Mouse (Mus musculus): ENCODE measurements around the gene Ndc80.
"Not testable (repeated sequence)": the region's sequence is repeated elsewhere in the genome, so short reads cannot be mapped to it uniquely, and the experiment has no call there.

The Ndc80 gene

DNA sequence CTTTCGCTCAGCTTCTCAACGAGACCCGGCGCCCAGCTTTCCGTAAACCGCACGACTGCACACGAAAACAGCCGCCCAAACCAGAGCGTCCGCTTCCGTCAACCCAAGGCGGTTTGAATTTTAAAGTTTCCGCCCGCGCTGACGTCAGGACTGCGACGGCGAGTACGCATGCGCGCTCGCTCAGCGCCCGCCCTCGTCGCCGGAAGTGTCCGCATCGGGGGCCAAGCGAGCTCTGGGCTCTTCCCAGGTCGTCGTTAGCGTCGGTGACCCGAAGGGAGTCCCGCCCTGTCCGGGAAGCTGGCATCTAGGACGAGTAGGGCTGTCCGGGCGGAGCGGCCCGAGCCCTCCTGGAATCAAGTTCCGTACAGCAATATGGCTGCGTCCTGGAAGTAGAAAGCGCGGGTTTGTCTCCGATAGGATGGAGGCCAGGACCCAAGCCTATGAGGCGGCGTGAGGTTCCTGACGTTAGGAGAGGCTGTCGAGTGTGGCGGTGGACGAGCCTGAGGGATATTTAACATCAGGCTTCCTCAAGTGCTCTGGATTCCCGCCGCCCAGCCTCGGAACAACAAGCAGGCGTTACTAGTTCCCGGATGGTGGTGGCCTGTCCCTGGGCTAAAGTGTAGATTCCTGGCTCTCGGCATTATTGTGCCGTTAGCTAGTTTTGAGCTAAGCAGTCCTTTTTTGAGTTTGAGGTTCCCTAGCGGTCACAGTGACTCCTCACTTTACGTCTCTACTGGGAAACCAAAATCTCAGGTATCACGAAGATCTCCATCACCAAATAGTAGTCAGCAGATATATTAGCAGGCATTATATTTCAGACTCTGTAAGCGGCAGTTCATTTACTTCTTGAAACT lies at the start of gene Ndc80:
Gene Ndc80 (minus strand): TSS at position 147 of the 854 bp plus-strand sequence.
- peak; percentile 96 for DNase-seq (ENCODE audit: low read depth)

DNA sequence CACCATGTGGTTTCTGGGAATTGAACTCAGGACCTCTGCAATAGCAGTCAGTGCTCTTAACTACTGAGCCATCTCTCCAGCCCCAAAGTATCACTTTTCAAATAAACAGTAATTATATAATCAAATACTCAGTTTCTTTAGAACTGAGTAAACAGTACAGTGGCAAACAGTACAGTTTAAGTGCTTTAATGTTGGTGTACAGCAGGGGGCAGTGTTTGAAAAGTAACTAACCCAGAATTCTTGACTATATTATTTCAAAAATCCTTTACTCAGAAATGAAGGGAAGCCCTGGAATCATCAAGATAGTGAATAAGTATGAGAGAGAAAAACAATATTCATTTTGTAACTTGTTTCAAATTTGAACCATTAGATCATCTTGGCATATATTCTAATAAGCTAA lies 35.0 kb upstream of the Ndc80 start:
- peak; percentile 70 for DNase-seq (ENCODE audit: low read depth)

DNA sequence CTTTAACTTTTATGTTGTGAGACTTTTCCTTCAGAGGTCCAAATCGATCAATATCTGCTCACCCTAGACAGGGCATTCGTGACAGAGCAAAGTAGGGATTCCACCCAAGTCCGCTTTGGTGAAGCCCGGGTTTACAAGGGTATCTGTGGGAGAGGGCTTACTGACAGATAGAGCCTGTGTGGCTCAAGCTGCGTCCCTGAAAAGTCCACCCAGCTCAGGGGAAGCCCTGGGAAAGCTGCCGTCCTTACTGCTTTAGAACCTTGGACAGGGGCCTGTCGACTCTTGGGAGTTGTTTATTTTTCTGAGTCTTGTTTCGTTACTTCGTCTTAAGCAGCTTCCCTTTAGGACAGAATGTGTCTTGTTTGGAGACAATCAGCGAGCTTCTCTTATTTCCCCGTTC lies 26.2 kb upstream of the Ndc80 start:
- DNase-seq (ENCODE audit: low read depth): peak; percentile 37

DNA sequence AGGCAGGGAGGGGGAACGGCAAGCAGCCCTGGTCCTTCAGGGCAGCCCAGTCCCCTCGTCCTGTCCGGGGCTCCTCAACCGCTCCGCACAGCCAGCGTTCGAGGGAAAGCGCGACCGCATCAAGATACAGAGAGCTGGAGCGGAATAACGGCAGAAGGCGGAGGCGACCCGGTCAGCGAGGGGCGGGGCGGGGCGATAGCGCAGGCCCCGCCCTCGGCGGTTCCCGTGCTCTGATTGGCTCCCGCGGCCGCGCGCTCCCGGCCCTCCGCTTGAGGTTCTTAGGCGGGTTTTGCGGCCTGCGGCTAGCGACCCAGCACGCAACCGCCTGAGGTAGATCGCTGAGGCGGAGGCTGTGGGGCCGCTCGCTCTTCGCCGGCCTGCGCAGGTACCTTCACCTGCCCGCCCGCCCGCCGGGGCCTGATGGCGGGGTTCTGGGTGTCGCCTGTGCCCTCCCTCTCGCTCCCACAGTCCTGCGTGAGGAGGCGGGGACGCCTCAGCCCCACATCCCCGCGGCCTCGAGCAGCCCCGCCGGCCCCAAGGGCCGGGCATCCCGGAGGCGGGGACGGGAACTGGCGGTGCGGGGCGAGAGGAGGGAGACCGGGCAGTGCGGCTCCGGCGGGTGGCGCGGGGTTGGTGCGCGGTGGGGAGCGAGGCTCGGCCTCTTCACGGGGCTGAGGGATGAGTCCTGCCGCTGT lies 25.2 kb upstream of the Ndc80 start, which contains the start of gene Spdya:
Gene Spdya (plus strand): TSS at position 305 of the 695 bp plus-strand sequence.
- peak; percentile 86 for DNase-seq (ENCODE audit: low read depth)

DNA sequence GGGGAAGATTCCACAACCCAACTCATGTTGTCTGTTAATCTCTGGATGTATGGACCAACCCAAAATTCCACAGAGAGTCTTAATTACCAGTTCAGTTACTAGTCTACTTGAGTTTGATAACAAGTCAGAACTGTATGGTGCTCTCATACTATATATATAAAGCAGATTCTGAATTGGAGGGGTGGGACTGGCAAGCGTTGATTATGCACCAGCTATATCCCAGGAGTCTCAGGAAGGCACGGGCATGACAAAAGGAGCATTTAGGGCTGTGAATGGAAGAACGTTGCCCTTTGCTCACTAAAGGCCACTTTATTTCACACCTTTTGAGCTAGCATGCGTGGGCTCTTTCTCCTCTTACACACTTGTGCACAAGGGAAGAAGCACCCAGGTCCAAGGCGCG lies 24.7 kb upstream of the Ndc80 start:
- DNase-seq (ENCODE audit: low read depth): no peak

DNA sequence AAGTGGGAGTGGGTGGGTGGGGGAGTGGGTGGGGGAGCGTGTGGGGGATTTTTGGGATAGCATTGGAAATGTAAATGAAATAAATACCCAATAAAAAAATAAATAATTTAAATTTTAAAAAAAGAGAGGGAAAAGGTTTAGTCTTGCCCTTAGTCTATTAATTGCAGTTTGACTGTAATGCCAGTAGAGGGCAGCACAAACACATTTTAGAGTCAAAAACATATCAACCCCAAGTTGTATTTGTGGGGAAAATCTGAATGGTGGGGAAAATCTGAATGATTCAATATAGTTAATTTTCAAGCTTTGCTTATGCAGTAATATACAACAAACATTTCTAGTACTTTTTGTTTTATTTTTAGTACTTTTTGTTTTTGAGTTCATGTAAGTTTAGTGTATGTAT lies 21.9 kb upstream of the Ndc80 start:
- DNase-seq (ENCODE audit: low read depth): peak; percentile 68

DNA sequence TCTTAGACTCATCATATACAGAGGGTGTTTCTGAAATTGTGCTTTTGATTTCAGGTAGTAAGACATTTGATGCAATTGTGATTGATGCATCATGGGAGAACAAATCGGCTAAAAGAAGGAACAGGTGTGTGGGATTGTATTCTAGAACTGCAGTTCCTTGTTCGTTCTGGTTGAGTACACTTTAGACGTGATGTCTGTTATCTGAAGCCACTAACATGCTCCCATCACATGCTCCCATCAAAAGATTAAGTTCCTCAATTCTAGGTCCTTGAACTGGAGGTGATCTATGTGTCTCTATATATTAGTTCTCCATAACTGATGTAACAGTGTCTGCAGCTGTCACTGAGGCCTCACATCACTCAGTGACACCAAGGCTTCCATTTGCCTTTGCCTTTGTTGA lies 10.5 kb upstream of the Ndc80 start:
- DNase-seq (ENCODE audit: low read depth): no peak

DNA sequence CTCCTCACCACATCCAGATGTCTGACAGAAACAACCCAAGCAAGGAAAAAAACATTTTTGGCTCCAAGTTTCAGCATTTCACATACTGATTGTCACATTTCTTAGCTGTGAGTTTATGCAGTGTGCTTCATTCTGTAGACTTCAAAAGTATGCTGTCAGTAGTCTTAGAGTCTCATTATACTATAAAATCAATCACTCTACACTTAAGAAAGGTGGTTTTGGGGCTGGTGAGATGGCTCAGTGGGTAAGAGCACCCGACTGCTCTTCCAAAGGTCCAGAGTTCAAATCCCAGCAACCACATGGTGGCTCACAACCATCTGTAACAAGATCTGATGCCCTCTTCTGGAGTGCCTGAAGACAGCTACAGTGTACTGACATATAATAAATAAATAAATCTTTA lies 8.9 kb upstream of the Ndc80 start:
- DNase-seq (ENCODE audit: low read depth): not testable (repeated sequence)

DNA sequence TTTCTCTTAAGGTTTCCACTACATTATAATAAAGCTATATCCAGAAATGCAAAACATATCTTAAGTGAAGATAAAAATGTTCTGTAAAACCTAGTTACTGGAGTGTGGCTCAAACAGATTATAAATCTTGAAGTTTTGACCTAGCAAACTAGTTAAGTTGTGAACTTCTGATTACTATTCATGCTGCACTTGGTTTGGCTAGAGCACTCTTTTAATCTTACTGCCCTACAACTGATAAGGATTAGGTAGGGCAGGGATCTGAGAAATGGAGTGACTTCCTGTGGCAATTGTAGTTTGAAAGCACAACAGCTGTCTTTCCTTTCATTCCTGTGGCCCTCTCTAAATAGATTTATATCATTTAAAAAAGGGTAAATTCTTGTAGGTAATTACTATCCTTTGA lies 1.4 kb upstream of the Ndc80 start:
- no peak for DNase-seq (ENCODE audit: low read depth)

DNA sequence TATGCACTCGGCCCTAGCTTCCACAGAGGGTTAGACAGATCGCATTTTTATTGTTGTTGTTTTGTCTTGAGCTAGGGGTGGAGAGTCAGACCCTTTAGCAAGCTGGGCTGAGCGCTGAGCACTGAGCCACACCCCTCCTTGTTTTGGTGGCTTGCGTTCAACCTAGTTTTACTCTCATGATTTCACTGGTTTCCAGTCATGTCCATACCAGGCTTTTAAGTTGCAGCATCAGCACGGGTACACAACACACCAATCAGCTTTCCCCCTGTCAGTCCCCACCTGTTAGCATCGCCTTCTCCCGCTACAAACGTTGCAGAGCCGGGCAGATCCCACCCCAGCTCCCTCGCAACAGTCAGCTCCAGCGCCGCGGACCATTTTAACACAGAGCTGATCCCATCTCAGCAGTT lies 352 bp downstream of the Ndc80 start:
- no peak for DNase-seq (ENCODE audit: low read depth)

DNA sequence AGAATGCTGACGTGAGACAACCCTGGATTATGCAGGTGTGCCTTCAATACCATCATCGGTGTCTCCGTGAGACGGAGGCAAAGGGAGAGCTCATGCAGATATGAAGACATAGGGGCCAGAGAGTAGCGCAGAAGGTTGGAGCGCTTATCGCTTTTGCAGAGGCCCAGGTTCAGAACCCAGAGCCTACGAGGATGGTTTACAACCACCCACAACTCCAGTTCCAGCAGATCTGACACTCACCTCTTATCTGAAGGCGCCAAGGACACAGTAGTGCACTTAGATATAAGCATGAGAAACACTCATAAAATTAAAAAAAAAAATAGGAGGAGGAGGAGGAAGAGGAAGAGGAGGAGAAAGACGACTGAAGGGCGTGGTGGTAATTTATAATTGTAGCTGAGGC lies 16.4 kb downstream of the Ndc80 start:
- DNase-seq (ENCODE audit: low read depth): no peak

DNA sequence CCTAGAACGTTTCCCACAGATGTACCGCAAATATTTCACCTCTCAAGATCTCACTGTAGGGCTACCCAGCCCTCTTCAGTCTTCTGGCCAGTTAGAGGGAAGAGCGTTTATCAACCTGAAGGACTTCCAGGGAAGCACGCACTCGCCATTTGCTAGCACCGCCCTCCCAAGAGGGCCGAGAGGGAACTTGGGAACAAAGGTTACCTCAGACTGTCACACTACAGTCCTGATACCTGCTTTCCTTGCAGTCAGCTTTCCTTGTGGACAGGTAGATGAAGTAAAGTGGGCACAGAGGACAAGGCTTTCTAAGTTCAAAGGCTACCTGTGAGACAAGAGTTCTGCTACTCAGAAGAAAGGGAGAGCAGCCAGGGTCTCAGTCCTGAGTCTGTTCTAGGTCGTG lies 19.8 kb downstream of the Ndc80 start:
- no peak for DNase-seq (ENCODE audit: low read depth)

DNA sequence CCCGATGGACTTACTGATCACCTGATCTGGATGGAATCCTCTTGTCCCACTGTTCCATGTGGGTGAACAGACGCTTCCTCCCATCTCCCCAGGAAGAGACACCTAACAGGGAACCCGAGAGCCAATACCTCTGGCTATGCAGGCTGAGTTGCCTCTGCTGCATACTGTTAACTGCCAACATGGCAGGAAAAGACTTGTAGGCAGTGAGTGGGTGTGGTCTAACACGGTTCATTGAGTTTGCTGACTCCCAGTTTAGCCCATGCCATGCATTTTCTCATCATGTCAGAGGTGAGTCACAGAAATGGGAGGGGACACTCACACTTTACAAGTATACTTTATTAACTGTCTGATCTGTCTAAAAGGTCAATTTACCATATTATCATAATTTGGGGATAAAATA lies 30.9 kb downstream of the Ndc80 start:
- no peak for DNase-seq (ENCODE audit: low read depth)

DNA sequence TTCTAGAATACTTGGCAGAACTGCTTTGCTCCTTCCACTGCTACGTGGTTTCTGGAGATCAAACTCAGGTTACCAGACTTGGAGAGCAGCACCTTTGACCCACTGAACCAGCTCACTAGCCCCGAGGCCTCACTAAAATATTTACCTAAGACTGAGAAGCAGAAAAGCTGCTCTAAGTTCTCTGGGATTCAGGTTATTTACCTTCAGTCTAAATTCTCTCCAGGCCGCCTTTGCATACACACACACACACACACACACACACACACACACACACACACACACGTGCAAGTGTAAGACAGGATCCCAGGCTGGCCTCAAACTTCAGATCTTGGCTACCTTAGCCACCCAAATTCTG lies 35.3 kb downstream of the Ndc80 start:
- no peak for DNase-seq (ENCODE audit: low read depth)

DNA sequence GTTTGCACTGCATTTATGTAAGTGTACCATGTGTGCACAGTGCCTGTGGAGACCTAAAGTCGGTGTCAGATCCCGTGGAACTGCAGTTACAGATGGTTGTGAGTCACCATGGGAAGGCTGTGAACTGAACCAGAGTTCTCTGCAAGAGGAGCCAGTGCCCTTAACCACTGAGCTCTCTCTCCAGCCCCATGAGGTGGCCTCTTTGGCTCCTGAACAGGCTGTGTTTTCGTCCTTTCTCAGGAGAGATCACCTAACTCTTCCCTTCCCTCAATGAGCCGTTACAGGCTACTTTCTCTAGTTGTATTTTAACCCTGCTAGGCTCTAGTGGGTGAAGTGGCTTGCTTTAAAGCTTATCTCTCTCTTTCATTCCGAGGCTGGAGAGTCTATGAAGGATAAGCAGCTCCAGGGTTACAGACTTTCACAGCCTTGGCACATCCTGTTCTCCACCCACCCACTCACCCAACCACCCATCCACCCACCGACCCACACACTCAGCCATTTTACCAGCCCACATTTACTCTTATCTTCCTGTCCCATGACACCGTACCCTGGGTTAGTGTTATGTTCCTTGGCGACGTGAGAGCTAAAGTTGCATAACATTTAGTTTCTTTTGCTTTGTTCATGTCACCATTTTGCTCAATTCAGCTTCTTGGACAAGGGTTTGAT lies 35.9 kb downstream of the Ndc80 start:
- DNase-seq (ENCODE audit: low read depth): peak; percentile 81

DNA sequence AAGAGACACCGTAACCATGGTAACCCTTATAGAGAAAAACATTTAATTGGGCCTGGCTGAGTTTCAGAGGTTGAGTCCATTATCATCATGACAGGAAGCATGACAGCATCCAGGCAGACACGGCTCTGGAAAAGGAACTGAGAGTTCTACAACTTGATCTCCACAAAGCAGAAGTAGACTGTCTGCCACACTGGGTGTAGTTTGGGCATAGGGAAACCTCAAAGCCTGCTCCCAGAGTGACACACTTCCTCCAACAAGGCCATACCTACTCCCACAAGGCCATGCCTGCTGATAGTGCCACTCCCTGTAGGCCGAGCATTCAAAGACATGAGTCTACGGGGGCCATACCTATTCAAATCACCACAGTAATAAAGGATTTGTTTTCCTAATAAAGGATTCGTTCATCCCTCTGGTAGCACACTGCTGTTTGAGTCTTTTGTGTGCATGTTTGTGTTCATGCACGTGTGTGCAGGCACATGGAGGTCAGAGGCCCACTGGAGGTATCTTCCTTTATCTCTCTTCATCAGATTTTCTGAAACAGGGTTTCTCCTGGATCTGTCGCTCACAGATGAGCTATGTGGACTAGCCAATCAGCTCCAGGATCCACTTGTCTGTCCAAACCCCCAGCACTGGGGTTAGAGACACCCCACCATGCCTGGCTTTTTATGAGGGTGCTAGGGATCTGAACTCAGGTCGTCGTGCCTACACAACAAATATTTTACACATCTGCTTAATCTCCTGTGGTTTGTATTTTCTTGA lies 36.8 kb downstream of the Ndc80 start:
- DNase-seq (ENCODE audit: low read depth): no peak

DNA sequence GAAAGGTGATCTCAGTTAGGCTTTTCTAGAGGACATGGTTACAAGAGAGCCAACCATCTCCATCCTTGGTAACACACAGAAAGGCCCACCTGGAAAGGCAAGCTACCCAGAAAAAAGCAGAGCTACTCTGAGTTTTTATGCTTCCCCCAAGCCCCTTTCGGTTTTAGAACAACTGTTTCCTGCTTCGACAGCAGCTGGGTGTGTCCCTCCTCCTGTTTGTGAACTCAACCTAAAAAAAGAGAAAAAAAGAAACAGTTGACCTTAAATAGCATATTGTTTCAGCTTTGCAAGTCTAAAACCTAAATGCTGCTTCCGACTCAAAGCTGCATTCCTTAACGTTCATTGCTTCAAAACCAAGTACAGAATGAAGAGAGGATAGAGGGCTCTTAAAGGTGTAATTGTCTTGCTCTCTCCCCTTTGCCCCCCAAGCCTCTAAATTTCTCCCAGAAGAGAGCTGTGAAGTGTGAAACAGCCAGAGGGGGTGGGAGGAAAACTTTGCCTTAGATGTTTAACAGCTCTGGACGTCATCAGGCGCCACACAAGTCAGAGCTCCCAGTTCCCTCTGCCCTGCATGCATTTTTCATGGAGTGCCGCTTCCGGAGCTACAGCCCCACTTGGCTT lies 40.3 kb downstream of the Ndc80 start:
- DNase-seq (ENCODE audit: low read depth): peak; percentile 91

DNA sequence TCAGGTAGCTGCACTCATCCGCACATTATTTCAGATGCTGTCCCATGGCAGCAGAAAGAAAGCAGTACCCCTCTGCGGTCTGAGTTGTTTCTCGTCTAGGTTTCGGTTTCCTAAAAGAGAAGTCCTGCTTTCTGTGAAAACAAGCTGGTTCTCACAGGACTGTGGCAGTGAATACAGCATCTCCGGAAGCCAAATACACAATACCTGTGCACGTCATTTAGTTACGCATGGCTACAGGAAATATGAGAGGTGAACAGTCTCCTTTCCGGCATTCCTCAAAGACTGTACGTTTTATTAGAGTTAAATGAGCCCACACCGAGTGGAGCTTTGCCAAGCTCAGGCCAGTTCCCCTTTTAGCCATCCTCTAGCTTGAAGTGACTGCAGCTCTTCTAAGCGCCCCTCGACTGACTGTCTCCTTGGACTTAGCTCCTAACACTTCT lies 40.8 kb downstream of the Ndc80 start:
- peak; percentile 93 for DNase-seq (ENCODE audit: low read depth)

DNA sequence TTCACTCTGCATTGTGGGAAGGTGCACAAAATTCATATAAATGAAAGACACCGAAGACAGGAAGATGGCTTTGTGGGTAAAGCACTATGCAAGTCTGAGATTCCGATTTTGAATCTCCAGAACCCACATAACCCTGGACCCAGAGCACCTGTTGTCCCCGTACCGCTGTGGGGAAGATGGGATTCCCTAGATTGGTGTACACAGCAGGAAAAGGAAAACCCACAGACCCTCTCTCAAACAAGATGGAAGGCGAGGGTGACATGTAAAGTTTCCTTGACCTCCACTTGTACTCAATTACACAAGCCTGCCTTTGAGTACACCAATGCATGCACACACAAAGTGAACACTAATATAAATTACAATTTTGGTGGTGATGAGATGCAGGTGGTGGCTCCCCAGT lies 41.9 kb downstream of the Ndc80 start:
- peak; percentile 65 for DNase-seq (ENCODE audit: low read depth)

DNA sequence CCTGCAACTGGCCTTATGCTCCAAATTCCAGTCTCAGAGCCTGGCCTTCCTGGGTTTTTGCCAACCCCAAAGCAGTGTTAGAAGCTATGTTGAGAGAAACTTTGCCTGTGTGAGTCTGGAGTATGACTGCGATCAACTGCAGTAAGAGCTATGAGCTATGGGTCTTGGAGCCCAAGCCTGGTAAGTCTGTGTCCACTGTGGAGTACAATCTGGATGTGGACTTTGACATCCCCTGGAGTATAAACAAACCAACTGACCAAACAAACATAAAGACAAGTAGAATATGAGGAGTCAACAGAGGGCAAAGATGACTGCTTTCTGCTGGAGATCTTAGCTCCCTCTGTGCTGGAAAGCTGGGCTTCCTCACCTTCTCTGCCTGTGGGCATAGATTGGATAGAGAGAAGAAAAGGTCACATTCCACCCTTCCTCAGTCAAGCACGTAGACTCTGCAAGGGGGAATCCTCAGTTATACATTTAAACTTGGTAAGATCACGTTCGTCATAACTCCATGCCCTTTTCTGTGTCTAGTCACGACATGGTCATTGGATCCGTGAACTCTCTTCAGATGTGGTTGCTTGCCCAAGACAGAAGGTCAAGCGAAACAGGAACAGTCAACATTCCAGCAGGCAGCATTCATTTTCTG lies 43.1 kb downstream of the Ndc80 start:
- no peak for DNase-seq (ENCODE audit: low read depth)

DNA sequence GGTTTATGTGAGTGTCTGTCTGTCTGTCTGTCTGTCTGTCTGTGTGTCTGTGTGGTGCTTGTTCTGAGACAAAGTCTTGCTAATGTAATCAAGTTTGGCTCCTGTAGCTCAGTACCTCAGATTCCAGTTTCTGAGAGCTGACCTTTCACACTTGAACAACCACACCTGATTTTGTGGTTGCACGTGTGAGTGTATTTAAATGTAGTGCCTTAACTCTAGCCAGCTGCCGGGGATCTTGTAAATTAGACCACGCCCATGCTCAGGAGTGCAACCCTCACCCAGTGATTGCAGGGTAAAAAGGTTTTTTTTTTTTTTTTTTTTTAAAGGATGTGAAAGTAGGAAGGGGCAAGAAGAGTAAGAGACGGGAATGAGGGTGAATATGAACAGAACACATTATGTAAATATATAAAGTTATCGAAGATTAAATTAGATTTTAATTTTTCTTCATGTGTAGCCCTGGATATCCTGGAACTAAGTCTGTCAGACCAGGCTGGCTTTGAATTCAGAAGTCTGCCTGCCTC lies 47.2 kb downstream of the Ndc80 start:
- peak; percentile 84 for DNase-seq (ENCODE audit: low read depth)

All from induced T-regulatory cell, adult 2 months (primary cell).